Mouse (Mus musculus) lung, postnatal 0 days (tissue): ENCODE data around the gene Gatad2a.

Source experiments
- CTCF ChIP-seq: IDR thresholded peaks from 2 replicates; pipeline ENCODE4 v1.5.1; 2016; ENCODE audit warnings: antibody characterized with exemption, mild to moderate bottlenecking
- EP300 ChIP-seq: IDR thresholded peaks from 2 replicates; pipeline ENCODE4 v1.6.1; 2016; ENCODE audit warnings: antibody characterized with exemption, mild to moderate bottlenecking, control low read depth

- TF ChIP-seq EP300 (no peak), CTCF (peak; percentile 23; the same call in 1 of the 2 replicates)
Measured at GRCm38 (mm10) chr8:69903063-69903542, 93.1 kb downstream of the Gatad2a start.
